Mouse (Mus musculus) liver, postnatal 0 days (tissue): ENCODE measurements around the gene Hspg2. TPM values are rescaled to one million over a fixed set of nuclear protein-coding genes. Genes with fewer than 3 reads are reported as not detected.

ENCODE experiments used
- ATAC-seq: fragments of 200-750 bp; cut with Nextera tagmentation; 2 replicates; pipeline ENCODE4 v1.8.0; 2017; ENCODE audit warnings: mild to moderate bottlenecking, moderate library complexity
- DNase-seq: peaks from one replicate; pipeline ENCODE4 v3.0.0-alpha.2; 2016
- H3K27ac ChIP-seq: fragments of 300-500 bp; sonication (generic); 2 replicates; pipeline ENCODE4 v1.5.1; 2014; ENCODE audit warnings: antibody characterized with exemption, moderate library complexity, mild to moderate bottlenecking, low read depth
- H3K27me3 ChIP-seq: fragments of 300-500 bp; sonication (generic); 2 replicates; pipeline ENCODE4 v1.6.1; 2014; ENCODE audit warnings: low read length, control low read depth, mixed read lengths; ENCODE audit not compliant: insufficient read depth
- H3K36me3 ChIP-seq: fragments of 300-500 bp; sonication (generic); replicated peaks from 2 replicates; pipeline ENCODE4 v1.6.1; 2014; ENCODE audit warnings: mild to moderate bottlenecking, control low read depth, low read length, moderate library complexity, mixed read lengths; ENCODE audit not compliant: insufficient read depth
- H3K4me1 ChIP-seq: fragments of 300-500 bp; sonication (generic); 2 replicates; pipeline ENCODE4 v1.6.1; 2014; ENCODE audit warnings: antibody characterized with exemption, mild to moderate bottlenecking, control low read depth; ENCODE audit not compliant: insufficient read depth
- H3K4me2 ChIP-seq: fragments of 300-500 bp; sonication (generic); 2 replicates; pipeline ENCODE4 v1.6.1; 2014; ENCODE audit warnings: low read depth, mild to moderate bottlenecking, low read length, moderate library complexity, mixed read lengths
- H3K4me3 ChIP-seq: fragments of 300-500 bp; sonication (generic); 2 replicates; pipeline ENCODE4 v1.5.1; 2014; ENCODE audit warnings: low read depth, low read length
- H3K9ac ChIP-seq: fragments of 300-500 bp; sonication (generic); replicated peaks from 2 replicates; pipeline ENCODE4 v1.6.1; 2014; ENCODE audit warnings: mild to moderate bottlenecking, moderate library complexity
- H3K9me3 ChIP-seq: fragments of 300-500 bp; sonication (generic); 2 replicates; pipeline ENCODE4 v1.6.1; 2016; ENCODE audit warnings: mild to moderate bottlenecking, control low read depth, low read length, mixed read lengths
- CTCF ChIP-seq: sonication (generic); IDR thresholded peaks from 2 replicates; pipeline ENCODE4 v1.5.1; 2016; ENCODE audit warnings: antibody characterized with exemption, low read depth
- EP300 ChIP-seq: IDR thresholded peaks from 2 replicates; pipeline ENCODE4 v1.6.1; 2016; ENCODE audit warnings: antibody characterized with exemption, low read depth, mild to moderate bottlenecking
- WGBS: fragments of 180-500 bp; shearing (Covaris S2); extraction: QIAGEN DNeasy Blood & Tissue Kit; methylation state at CpG from one replicate; pipeline ENCODE4 v1.1.7; 2014; ENCODE audit not compliant: insufficient replicate concordance; 5-methylcytosine and 5-hydroxymethylcytosine counted together
- polyA plus RNA-seq: library from polyadenylated mRNA; unstranded; fragments of >200 nt; fragmentation: Nextera tagmentation; extraction: Ambion mirVana; gene quantifications from 2 replicates; pipeline ENCODE4 v1.2.1, GENCODE M21; 2015

Hspg2 gene
- polyA plus RNA-seq, 1 experiment from 2014 or later = 5.1 TPM

DNA sequence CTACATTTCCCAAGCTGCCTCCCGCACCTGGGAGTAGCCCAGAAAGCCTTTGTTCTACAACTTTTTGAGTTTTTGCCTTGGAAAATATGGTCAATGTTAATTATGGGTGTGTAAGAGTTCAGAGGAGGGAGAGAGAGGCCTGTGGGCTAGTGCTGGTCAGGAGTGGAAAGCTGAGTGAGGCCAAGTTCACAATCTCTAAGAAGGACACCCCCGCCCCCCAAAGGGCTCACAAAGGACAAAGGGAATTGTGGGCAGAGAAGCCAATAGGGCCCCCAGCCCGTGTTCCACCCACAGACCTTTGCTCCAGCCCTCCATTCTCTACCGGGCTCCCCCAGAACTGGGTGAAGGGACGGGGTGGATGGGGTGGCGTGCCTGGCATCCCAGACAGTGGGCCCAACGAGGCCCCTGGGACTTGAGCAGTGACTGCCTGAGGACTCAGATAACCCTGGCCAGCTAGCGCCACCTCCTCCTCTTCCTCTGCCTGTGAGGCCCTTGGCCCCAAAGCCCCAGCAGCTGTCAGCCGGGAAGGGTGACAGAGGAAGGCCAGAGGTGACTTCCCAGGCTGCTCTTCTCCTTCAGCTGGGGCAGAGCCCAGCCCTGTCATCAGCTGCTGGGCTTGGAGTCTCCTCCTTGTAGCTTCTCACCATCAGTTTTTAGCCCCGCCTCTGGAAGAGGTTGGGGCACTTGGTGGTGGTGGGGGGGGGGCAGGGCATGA, 18.9 kb downstream of the Hspg2 start:
- Histone ChIP-seq H3K4me3 (no peak overlapping the region), H3K9ac (no peak overlapping the region), H3K4me1 (peaks cover 45% of the 10 kb centered on the region), H3K27me3 (no peaks in the 10 kb centered on the region), H3K36me3 (no peaks in the 10 kb centered on the region), H3K27ac (no peak overlapping the region), H3K9me3 (no peaks in the 10 kb centered on the region), H3K4me2 (no peak overlapping the region)
- no peak for TF ChIP-seq CTCF
- ATAC-seq (0 out of 2 replicates have a peak, but pooled peaks have one; percentile 13), DNase-seq (no peak)
- WGBS = 34% methylated on average over 10 of the region's 10 CpGs

DNA sequence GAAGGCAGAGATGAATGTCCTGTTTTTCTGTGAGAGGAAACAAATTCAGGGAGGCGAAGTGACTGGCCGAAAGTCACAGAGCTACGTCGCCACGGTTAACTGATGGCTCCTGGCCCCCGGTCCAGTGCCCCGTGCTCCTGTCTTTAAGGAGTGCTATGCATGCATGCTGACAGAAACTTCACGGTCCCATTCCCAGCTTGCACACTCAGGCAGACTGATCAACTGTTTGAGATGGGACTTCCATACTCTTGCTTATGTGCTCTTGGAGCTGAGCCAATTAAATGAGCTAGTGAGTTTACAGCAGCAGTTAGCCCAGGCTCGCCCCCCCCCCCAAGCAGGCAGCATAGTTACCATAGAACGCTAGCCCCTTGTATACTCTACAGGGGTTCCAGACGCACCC, 19.5 kb downstream of the Hspg2 start:
- Histone ChIP-seq H3K9me3 (no peaks in the 10 kb centered on the region), H3K4me2 (no peak overlapping the region), H3K27me3 (no peaks in the 10 kb centered on the region), H3K9ac (no peak overlapping the region), H3K4me3 (no peak overlapping the region), H3K27ac (no peak overlapping the region), H3K4me1 (peaks cover 45% of the 10 kb centered on the region), H3K36me3 (no peaks in the 10 kb centered on the region)
- whole genome bisulfite sequencing = 38% methylated on average over 11 of the region's 11 CpGs
- DNase-seq = no peak
- TF ChIP-seq EP300 (no peak), CTCF (no peak)
- no peak for ATAC-seq

DNA sequence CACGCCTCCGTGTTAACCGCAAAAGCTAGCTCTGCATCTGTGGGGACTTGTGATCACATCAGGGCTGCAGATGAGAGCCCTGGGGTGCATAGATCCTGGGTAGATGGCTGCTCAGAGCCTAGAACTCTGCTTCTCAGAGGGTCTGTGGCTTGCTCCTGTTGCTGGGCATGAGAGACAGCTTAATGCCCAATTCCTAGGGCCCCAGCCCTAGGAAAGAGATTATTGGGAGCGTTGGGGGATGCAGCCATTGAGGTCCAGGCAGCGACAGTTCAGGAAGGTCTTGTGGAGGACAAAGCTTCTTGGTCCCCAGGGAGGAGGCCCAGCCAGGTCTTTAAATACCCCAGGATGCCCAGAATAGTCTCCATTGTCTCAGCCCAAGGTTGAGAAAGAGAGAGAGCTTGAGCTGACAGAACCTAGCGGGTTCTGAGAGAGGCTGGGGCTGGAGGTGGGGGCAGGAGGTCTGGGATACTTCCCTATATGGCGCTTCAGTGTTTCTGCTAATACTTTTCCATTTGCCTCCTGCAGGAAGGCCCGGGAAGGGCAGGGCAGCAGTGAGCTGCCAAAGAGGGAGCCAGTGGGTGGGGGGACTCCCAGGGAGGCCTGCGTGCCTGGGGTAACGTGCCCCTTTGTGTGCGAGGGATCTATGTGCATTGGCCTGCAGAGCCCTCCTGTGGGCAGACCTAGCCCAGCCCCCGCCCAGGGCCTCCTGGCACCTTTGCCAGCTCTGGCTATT, 20.2 kb downstream of the Hspg2 start:
- Histone ChIP-seq H3K36me3 (no peaks in the 10 kb centered on the region), H3K4me3 (no peak overlapping the region), H3K4me1 (peaks cover 43% of the 10 kb centered on the region), H3K9me3 (no peaks in the 10 kb centered on the region), H3K4me2 (no peak overlapping the region), H3K9ac (no peak overlapping the region), H3K27me3 (no peaks in the 10 kb centered on the region), H3K27ac (peak overlapping the region; percentile 51)
- no peak for TF ChIP-seq EP300
- TF ChIP-seq CTCF = peak; percentile 46
- DNase-seq = no peak
- ATAC-seq = no peak
- 32% methylated on average over 12 of the region's 12 CpGs for whole genome bisulfite sequencing

DNA sequence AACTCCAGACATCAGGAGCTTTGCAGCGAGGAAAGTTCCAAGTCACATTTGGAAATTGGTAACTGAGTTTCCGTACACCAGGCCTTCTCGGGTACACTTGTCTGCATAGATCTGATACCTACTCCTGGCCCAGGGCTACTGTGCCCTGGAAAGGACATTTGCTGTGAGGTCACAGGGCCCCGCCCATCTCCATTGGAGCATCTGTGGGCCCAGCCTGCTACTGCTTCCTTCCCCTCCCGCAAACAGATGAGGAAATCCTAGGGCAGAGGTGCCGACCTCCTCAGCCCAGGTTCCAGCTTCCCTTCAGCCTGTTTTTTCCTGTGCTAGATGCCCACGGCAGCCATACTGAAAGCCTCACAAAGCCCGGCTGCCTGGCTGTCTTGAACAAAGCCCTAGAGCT, 21.4 kb downstream of the Hspg2 start:
- Histone ChIP-seq H3K27ac (peak overlapping the region; percentile 51; the same call in 1 of the 2 replicates), H3K9me3 (no peaks in the 10 kb centered on the region), H3K4me2 (no peak overlapping the region), H3K4me3 (no peak overlapping the region), H3K4me1 (peaks cover 33% of the 10 kb centered on the region), H3K36me3 (no peaks in the 10 kb centered on the region), H3K9ac (no peak overlapping the region), H3K27me3 (no peaks in the 10 kb centered on the region)
- ATAC-seq = peak; percentile 23; the same call in 1 of the 2 replicates
- TF ChIP-seq CTCF (no peak), EP300 (no peak)
- WGBS = 29% methylated on average over 8 of the region's 8 CpGs
- no peak for DNase-seq

DNA sequence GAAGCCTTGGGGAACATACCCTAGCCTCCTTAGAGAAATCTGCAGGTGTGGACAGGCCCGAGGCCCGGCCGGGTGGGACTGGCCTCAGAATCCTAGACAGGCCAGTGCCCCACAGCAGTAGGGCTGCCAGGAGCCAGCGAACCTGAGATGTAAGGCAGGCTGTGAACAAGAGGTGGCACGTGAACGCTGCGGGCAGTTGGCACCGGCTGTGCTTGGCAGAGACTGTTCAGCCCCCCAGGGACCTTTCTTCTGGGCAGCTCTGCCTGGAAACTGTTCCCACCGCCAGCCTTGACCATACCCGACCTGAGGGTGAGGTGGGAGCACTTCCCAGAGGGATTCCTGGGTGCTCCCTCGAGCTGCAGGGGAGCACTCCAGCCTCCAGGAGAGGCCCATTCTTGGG, 24.0 kb downstream of the Hspg2 start:
- H3K9ac ChIP-seq = no peak overlapping the region
- peaks cover 14% of the 10 kb centered on the region for H3K4me1 ChIP-seq
- no peaks in the 10 kb centered on the region for H3K9me3 ChIP-seq
- no peak overlapping the region for H3K27ac ChIP-seq
- ATAC-seq = no peak
- no peak for DNase-seq
- 66% methylated on average over 11 of the region's 11 CpGs for WGBS
- H3K4me3 ChIP-seq = no peak overlapping the region
- no peak overlapping the region for H3K4me2 ChIP-seq
- TF ChIP-seq CTCF = no peak
- no peaks in the 10 kb centered on the region for H3K27me3 ChIP-seq
- no peaks in the 10 kb centered on the region for H3K36me3 ChIP-seq

DNA sequence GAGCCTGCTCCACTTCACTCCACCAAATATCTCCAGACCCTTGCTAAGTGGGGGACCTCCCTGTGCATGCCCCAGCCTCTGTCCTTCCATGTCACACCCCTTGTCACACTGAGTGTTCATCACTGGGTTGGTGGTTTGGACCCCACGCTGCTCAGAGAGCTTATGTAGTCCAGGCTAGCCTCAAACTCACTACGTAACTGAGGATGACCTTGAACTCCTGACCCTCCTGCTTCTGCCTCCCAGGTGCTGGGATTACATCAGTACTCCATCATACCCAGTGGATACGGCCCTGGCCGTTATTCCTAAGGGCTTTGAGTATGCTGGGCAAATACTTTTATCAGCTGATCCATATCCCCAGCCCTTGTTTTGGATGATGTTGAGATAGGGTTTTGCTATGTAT, 24.6 kb downstream of the Hspg2 start:
- Histone ChIP-seq H3K4me3 (no peak overlapping the region), H3K9me3 (no peaks in the 10 kb centered on the region), H3K36me3 (no peaks in the 10 kb centered on the region), H3K4me1 (peaks cover 12% of the 10 kb centered on the region), H3K4me2 (no peak overlapping the region), H3K9ac (no peak overlapping the region), H3K27me3 (no peaks in the 10 kb centered on the region), H3K27ac (no peak overlapping the region)
- ATAC-seq = no peak
- DNase-seq = no peak
- TF ChIP-seq CTCF (no peak), EP300 (no peak)
- 69% methylated on average over 4 of the region's 4 CpGs for WGBS
